In genomic region chr16:92325062-92325406, GRCm38 (mm10) we compare ENCODE assay signal across 27 mouse cellular contexts. TPM values are rescaled to one million over a fixed set of nuclear protein-coding genes. Genes with fewer than 3 reads are reported as not detected.
A peak's percentile ranks its signal among the peaks of the same experiment; 100 is the strongest.
DNase-seq lines count a peak whose midpoint lies in the region; ATAC-seq and TF ChIP-seq lines count a peak whose summit lies in the region.
"Had no signal": no experiment of that assay in that cellular context is flagged by ENCODE, and none has a peak within 500 bp of the region (broad histone marks: within the 10 kb centered on the region; RNA-seq: fewer than 3 reads in every experiment).

No protein-coding gene starts in this region.

- no peaks in the 10 kb centered on the region for H3K27me3 ChIP-seq in heart, embryonic 10.5 days (ENCODE audit: insufficient read depth, poor library complexity, severe bottlenecking)
- H3K27me3 ChIP-seq in heart, adult 2 months (ENCODE audit: control insufficient read depth, insufficient read depth, low read length): no peaks in the 10 kb centered on the region
- H3K27me3 ChIP-seq in midbrain, embryonic 10.5 days (ENCODE audit: low read depth, poor library complexity, severe bottlenecking): no peaks in the 10 kb centered on the region; the same call in 1 of the 2 replicates
- H3K27me3 ChIP-seq in midbrain, embryonic 16.5 days (ENCODE audit: control insufficient read depth, insufficient read depth, low read depth, low read length): no peaks in the 10 kb centered on the region
- H3K27me3 ChIP-seq in embryonic facial prominence, embryonic 10.5 days (replicated peaks; ENCODE audit: low read depth, poor library complexity, severe bottlenecking): no peaks in the 10 kb centered on the region; the same call in 1 of the 2 replicates
- no peaks in the 10 kb centered on the region for H3K27me3 ChIP-seq in midbrain, embryonic 13.5 days
- H3K27me3 ChIP-seq: CH12.LX; embryonic facial prominence, embryonic 15.5 days; heart, embryonic 12.5 days; hindbrain, embryonic 15.5 days had no signal

- no peak for DNase-seq in heart, embryonic 10.5 days (ENCODE audit: low spot score)
- no peak for DNase-seq in heart, adult 2 months
- DNase-seq in midbrain, embryonic 10.5 days (ENCODE audit: low spot score): no peak
- DNase-seq in embryonic facial prominence, embryonic 10.5 days (ENCODE audit: low spot score): no peak
- no peak for DNase-seq in thymus, postnatal 0 days (ENCODE audit: low spot score)
- DNase-seq: adrenal gland, postnatal 36 days; cerebellum, postnatal 10 days; gastrocnemius, postnatal 10 days; heart, adult 18-20 months had no signal

- no peaks in the 10 kb centered on the region for H3K9me3 ChIP-seq in heart, embryonic 10.5 days
- H3K9me3 ChIP-seq in midbrain, embryonic 10.5 days (replicated peaks): no peaks in the 10 kb centered on the region
- H3K9me3 ChIP-seq in midbrain, embryonic 16.5 days (replicated peaks; ENCODE audit: control insufficient read depth, low read length, poor library complexity, severe bottlenecking): no peaks in the 10 kb centered on the region
- H3K9me3 ChIP-seq in embryonic facial prominence, embryonic 10.5 days: no peaks in the 10 kb centered on the region
- H3K9me3 ChIP-seq in midbrain, embryonic 13.5 days: no peaks in the 10 kb centered on the region
- H3K9me3 ChIP-seq: embryonic facial prominence, embryonic 15.5 days; heart, embryonic 12.5 days; hindbrain, embryonic 15.5 days had no signal

- TF ChIP-seq POLR2A in heart, adult 2 months (IDR thresholded peaks at IDR 0.05; ENCODE audit: insufficient read depth, low read depth, low read length): no peak

- H3K9ac ChIP-seq in heart, adult 2 months (ENCODE audit: low read depth, low read length): no peak overlapping the region
- H3K9ac ChIP-seq in midbrain, embryonic 16.5 days (ENCODE audit: low read depth, low read length): no peak overlapping the region
- no peak overlapping the region for H3K9ac ChIP-seq in midbrain, embryonic 13.5 days (replicated peaks)
- H3K9ac ChIP-seq: embryonic facial prominence, embryonic 15.5 days; heart, embryonic 12.5 days; hindbrain, embryonic 15.5 days had no signal

- no peak for ATAC-seq in midbrain, embryonic 16.5 days
- ATAC-seq in midbrain, embryonic 13.5 days: peak; percentile 56; the same call in 1 of the 2 replicates
- ATAC-seq: activated CD4-positive, CD25-positive, alpha-beta regulatory T cell, adult 4 months; forebrain, embryonic 16.5 days; inflammation-experienced regulatory T-cells, adult 6 months; Patski had no signal

- peaks cover 17% of the 10 kb centered on the region for H3K4me1 ChIP-seq in heart, embryonic 10.5 days
- H3K4me1 ChIP-seq in heart, adult 2 months (ENCODE audit: control insufficient read depth, insufficient read depth, low read length): no peaks in the 10 kb centered on the region
- H3K4me1 ChIP-seq in midbrain, embryonic 10.5 days: peaks cover 26% of the 10 kb centered on the region
- H3K4me1 ChIP-seq in midbrain, embryonic 16.5 days (ENCODE audit: control insufficient read depth, insufficient read depth, low read length): peaks cover 3% of the 10 kb centered on the region
- H3K4me1 ChIP-seq in embryonic facial prominence, embryonic 10.5 days: peaks cover 18% of the 10 kb centered on the region
- peaks cover 23% of the 10 kb centered on the region for H3K4me1 ChIP-seq in midbrain, embryonic 13.5 days (replicated peaks)
- H3K4me1 ChIP-seq: embryonic facial prominence, embryonic 15.5 days had no signal

- 65% methylated on average over 1 of the region's 1 CpGs for WGBS in heart, embryonic 10.5 days
- 68% methylated on average over 1 of the region's 1 CpGs for WGBS in heart, adult 2 months
- 7% methylated on average over 1 of the region's 1 CpGs for WGBS in midbrain, embryonic 10.5 days
- WGBS in midbrain, embryonic 16.5 days: 17% methylated on average over 1 of the region's 1 CpGs
- WGBS in embryonic facial prominence, embryonic 10.5 days: 46% methylated on average over 1 of the region's 1 CpGs
- WGBS in midbrain, embryonic 13.5 days: 6% methylated on average over 1 of the region's 1 CpGs

- H3K36me3 ChIP-seq in heart, embryonic 10.5 days: no peaks in the 10 kb centered on the region
- H3K36me3 ChIP-seq in heart, adult 2 months (ENCODE audit: control insufficient read depth, insufficient read depth, low read length): no peaks in the 10 kb centered on the region
- H3K36me3 ChIP-seq in midbrain, embryonic 10.5 days: no peaks in the 10 kb centered on the region
- H3K36me3 ChIP-seq in midbrain, embryonic 16.5 days (ENCODE audit: control insufficient read depth, insufficient read depth, low read length): no peaks in the 10 kb centered on the region
- no peaks in the 10 kb centered on the region for H3K36me3 ChIP-seq in embryonic facial prominence, embryonic 10.5 days (replicated peaks)
- H3K36me3 ChIP-seq in midbrain, embryonic 13.5 days: no peaks in the 10 kb centered on the region
- H3K36me3 ChIP-seq: embryonic facial prominence, embryonic 15.5 days; heart, embryonic 12.5 days; hindbrain, embryonic 15.5 days had no signal

- TF ChIP-seq EP300 in heart, adult 2 months (IDR thresholded peaks at IDR 0.05; ENCODE audit: insufficient read depth, low read depth, low read length): no peak

- H3K79me2 ChIP-seq in heart, adult 2 months (replicated peaks; ENCODE audit: control insufficient read depth, insufficient read depth, low read length): no peaks in the 10 kb centered on the region

- no peak overlapping the region for H3K4me3 ChIP-seq in heart, embryonic 10.5 days
- no peak overlapping the region for H3K4me3 ChIP-seq in heart, adult 2 months
- no peak overlapping the region for H3K4me3 ChIP-seq in midbrain, embryonic 10.5 days
- H3K4me3 ChIP-seq in midbrain, embryonic 16.5 days (ENCODE audit: low read depth, low read length): no peak overlapping the region
- H3K4me3 ChIP-seq in embryonic facial prominence, embryonic 10.5 days: no peak overlapping the region
- H3K4me3 ChIP-seq in midbrain, embryonic 13.5 days (replicated peaks): no peak overlapping the region
- H3K4me3 ChIP-seq: embryonic facial prominence, embryonic 15.5 days; erythroblast, embryonic 14.5 days; heart, embryonic 12.5 days; hindbrain, embryonic 15.5 days had no signal

- H3K4me2 ChIP-seq in midbrain, embryonic 16.5 days (ENCODE audit: low read length): no peak overlapping the region
- H3K4me2 ChIP-seq in midbrain, embryonic 13.5 days (replicated peaks): no peak overlapping the region
- H3K4me2 ChIP-seq: embryonic facial prominence, embryonic 15.5 days; heart, embryonic 12.5 days; hindbrain, embryonic 15.5 days had no signal

- TF ChIP-seq CTCF in heart, adult 2 months (IDR thresholded peaks at IDR 0.05): no peak

- intact Hi-C loops in heart, adult 2 months (cut with DNase I): no loop called here

- peak overlapping the region; percentile 7; the same call in 1 of the 2 replicates for H3K27ac ChIP-seq in heart, embryonic 10.5 days
- no peak overlapping the region for H3K27ac ChIP-seq in heart, adult 2 months
- peak overlapping the region; percentile 76 for H3K27ac ChIP-seq in midbrain, embryonic 10.5 days (replicated peaks)
- H3K27ac ChIP-seq in midbrain, embryonic 16.5 days (ENCODE audit: low read length): no peak overlapping the region
- H3K27ac ChIP-seq in embryonic facial prominence, embryonic 10.5 days (replicated peaks): peak overlapping the region; percentile 24
- no peak overlapping the region for H3K27ac ChIP-seq in midbrain, embryonic 13.5 days
- H3K27ac ChIP-seq: embryonic facial prominence, embryonic 15.5 days; hindbrain, embryonic 15.5 days had no signal

RNA-seq across cellular contexts. Expression of gene Fam243, which starts 3.8 kb away (rescaled TPM):
- 0.10 TPM in 1 of 2 replicates, not detected in the other for polyA plus RNA-seq in heart, embryonic 10.5 days (2016; fragmentation: Nextera tagmentation; extraction: Ambion mirVana)
- 1 to 10 TPM in 1 of 2 experiments, under 1 TPM in 1; 0.78 to 1.2 TPM for total RNA-seq in heart, adult 2 months (2021)
- polyA plus RNA-seq in heart, adult 2 months (2012; rRNA removed): 0.14 and 0.20 TPM in 2 replicates
- 0.07 TPM in 1 of 2 replicates, not detected in the other for polyA plus RNA-seq in midbrain, embryonic 10.5 days (2016; fragmentation: Nextera tagmentation; extraction: Ambion mirVana)
- polyA plus RNA-seq in midbrain, embryonic 16.5 days (2015; fragmentation: Nextera tagmentation; extraction: Ambion mirVana): not detected in 2 replicates
- not detected in 2 replicates for polyA plus RNA-seq in embryonic facial prominence, embryonic 10.5 days (2016; fragmentation: Nextera tagmentation; extraction: Ambion mirVana)
- not detected in 2 replicates for polyA plus RNA-seq in midbrain, embryonic 13.5 days (2015; fragmentation: Nextera tagmentation; extraction: Ambion mirVana)
- polyA plus RNA-seq in thymus, postnatal 0 days (2015; fragmentation: Nextera tagmentation; extraction: Ambion mirVana): 0.05 TPM in 1 of 2 replicates, not detected in the other
- total RNA-seq: adrenal gland, adult 18-20 months; adrenal gland, postnatal 36 days; CH12.LX; gastrocnemius, postnatal 10 days; gastrocnemius, postnatal 4 days had no signal
- polyA plus RNA-seq: activated CD4-positive, CD25-positive, alpha-beta regulatory T cell, adult 4 months; cerebellum, adult 2 months; embryonic facial prominence, embryonic 15.5 days; erythroblast, embryonic 14.5 days; forebrain, embryonic 11.5 days; frontal cortex, adult 2 months; heart, embryonic 12.5 days; hindbrain, embryonic 15.5 days; inflammation-experienced regulatory T-cells, adult 6 months had no signal

RNA-seq across cellular contexts. Expression of gene Smim11, which starts 23.9 kb away (rescaled TPM):
- 114 and 117 TPM in 2 replicates for polyA plus RNA-seq in heart, embryonic 10.5 days (2016; fragmentation: Nextera tagmentation; extraction: Ambion mirVana)
- total RNA-seq in heart, adult 2 months (2021): 10 to 100 TPM; 76.1 to 89.9 TPM
- 46.9 and 55.4 TPM in 2 replicates for polyA plus RNA-seq in heart, adult 2 months (2012; rRNA removed)
- 126 and 133 TPM in 2 replicates for polyA plus RNA-seq in midbrain, embryonic 10.5 days (2016; fragmentation: Nextera tagmentation; extraction: Ambion mirVana)
- polyA plus RNA-seq in midbrain, embryonic 16.5 days (2015; fragmentation: Nextera tagmentation; extraction: Ambion mirVana): 56.0 and 62.3 TPM in 2 replicates
- 122 and 125 TPM in 2 replicates for polyA plus RNA-seq in embryonic facial prominence, embryonic 10.5 days (2016; fragmentation: Nextera tagmentation; extraction: Ambion mirVana)
- polyA plus RNA-seq in midbrain, embryonic 13.5 days (2015; fragmentation: Nextera tagmentation; extraction: Ambion mirVana): 94.2 and 109 TPM in 2 replicates
- polyA plus RNA-seq in thymus, postnatal 0 days (2015; fragmentation: Nextera tagmentation; extraction: Ambion mirVana): 157 and 168 TPM in 2 replicates

RNA-seq across cellular contexts. Expression of gene Kcne2, which starts 32.8 kb away (rescaled TPM):
- polyA plus RNA-seq in heart, embryonic 10.5 days (2016; fragmentation: Nextera tagmentation; extraction: Ambion mirVana): 0.95 and 2.0 TPM in 2 replicates
- not detected for total RNA-seq in heart, adult 2 months (2021)
- not detected in 2 replicates for polyA plus RNA-seq in heart, adult 2 months (2012; rRNA removed)
- polyA plus RNA-seq in midbrain, embryonic 10.5 days (2016; fragmentation: Nextera tagmentation; extraction: Ambion mirVana): 0.23 and 0.29 TPM in 2 replicates
- 8.1 and 8.5 TPM in 2 replicates for polyA plus RNA-seq in midbrain, embryonic 16.5 days (2015; fragmentation: Nextera tagmentation; extraction: Ambion mirVana)
- polyA plus RNA-seq in embryonic facial prominence, embryonic 10.5 days (2016; fragmentation: Nextera tagmentation; extraction: Ambion mirVana): 0.38 and 0.47 TPM in 2 replicates
- 2.2 and 5.3 TPM in 2 replicates for polyA plus RNA-seq in midbrain, embryonic 13.5 days (2015; fragmentation: Nextera tagmentation; extraction: Ambion mirVana)
- polyA plus RNA-seq in thymus, postnatal 0 days (2015; fragmentation: Nextera tagmentation; extraction: Ambion mirVana): 0.13 TPM in 1 of 2 replicates, not detected in the other
- total RNA-seq: adrenal gland, adult 18-20 months; CH12.LX; gastrocnemius, postnatal 10 days; gastrocnemius, postnatal 4 days; heart, adult 18-20 months; heart, postnatal 25 days had no signal
- polyA plus RNA-seq: activated CD4-positive, CD25-positive, alpha-beta regulatory T cell, adult 4 months; embryonic facial prominence, embryonic 11.5 days; erythroblast, embryonic 14.5 days; inflammation-experienced regulatory T-cells, adult 6 months; Patski had no signal

RNA-seq across cellular contexts. Expression of gene Kcne1, which starts 34.2 kb away (rescaled TPM):
- polyA plus RNA-seq in heart, embryonic 10.5 days (2016; fragmentation: Nextera tagmentation; extraction: Ambion mirVana): 21.3 and 54.9 TPM in 2 replicates
- 10 to 100 TPM in 1 of 2 experiments, 1 to 10 TPM in 1; 6.9 to 11.6 TPM for total RNA-seq in heart, adult 2 months (2021)
- polyA plus RNA-seq in heart, adult 2 months (2012; rRNA removed): 34.8 and 36.5 TPM in 2 replicates
- 0.41 and 0.55 TPM in 2 replicates for polyA plus RNA-seq in midbrain, embryonic 10.5 days (2016; fragmentation: Nextera tagmentation; extraction: Ambion mirVana)
- not detected in 2 replicates for polyA plus RNA-seq in midbrain, embryonic 16.5 days (2015; fragmentation: Nextera tagmentation; extraction: Ambion mirVana)
- 0.29 and 1.1 TPM in 2 replicates for polyA plus RNA-seq in embryonic facial prominence, embryonic 10.5 days (2016; fragmentation: Nextera tagmentation; extraction: Ambion mirVana)
- 0.12 TPM in 1 of 2 replicates, not detected in the other for polyA plus RNA-seq in midbrain, embryonic 13.5 days (2015; fragmentation: Nextera tagmentation; extraction: Ambion mirVana)
- 0.08 TPM in 2 replicates for polyA plus RNA-seq in thymus, postnatal 0 days (2015; fragmentation: Nextera tagmentation; extraction: Ambion mirVana)
- total RNA-seq: adrenal gland, adult 18-20 months; adrenal gland, postnatal 36 days; gastrocnemius, postnatal 10 days; gastrocnemius, postnatal 4 days had no signal
- polyA plus RNA-seq: activated CD4-positive, CD25-positive, alpha-beta regulatory T cell, adult 4 months; erythroblast, embryonic 14.5 days; inflammation-experienced regulatory T-cells, adult 6 months; Patski had no signal

Comparison
In these comparisons a context has a peak if more than half of its experiments do, and no peak if none do; other contexts are left out.
1. H3K27ac ChIP-seq: peak in heart, embryonic 10.5 days (single experiment), midbrain, embryonic 10.5 days (single experiment) and embryonic facial prominence, embryonic 10.5 days (single experiment); none in heart, adult 2 months (single experiment), midbrain, embryonic 16.5 days (single experiment) and midbrain, embryonic 13.5 days (single experiment).